Mouse (Mus musculus) kidney, postnatal 0 days (tissue): Measurements from ENCODE around the gene Baiap2l1. TPM values are rescaled to one million over a fixed set of nuclear protein-coding genes. Genes with fewer than 3 reads are reported as not detected.

Source experiments
- ATAC-seq: fragments of 200-750 bp; cut with Nextera tagmentation; replicated peaks from 2 replicates; pipeline ENCODE4 v1.8.0; 2017; ENCODE audit warnings: low read depth, moderate number of reproducible peaks, moderate TSS enrichment, moderate library complexity; ENCODE audit not compliant: low FRiP score
- DNase-seq: peaks from one replicate; pipeline ENCODE4 v3.0.0-alpha.2; 2016; ENCODE audit warnings: low spot score
- H3K27ac ChIP-seq: fragments of 300-500 bp; sonication (generic); 2 replicates; pipeline ENCODE4 v1.5.1; 2014; ENCODE audit warnings: mild to moderate bottlenecking
- H3K27me3 ChIP-seq: fragments of 300-500 bp; sonication (generic); 2 replicates; pipeline ENCODE4 v1.6.1; 2014; ENCODE audit warnings: low read length, mixed read lengths; ENCODE audit not compliant: insufficient read depth
- H3K36me3 ChIP-seq: fragments of 300-500 bp; sonication (generic); 2 replicates; pipeline ENCODE4 v1.6.1; 2014; ENCODE audit warnings: low read length, mixed read lengths; ENCODE audit not compliant: insufficient read depth
- H3K4me1 ChIP-seq: fragments of 300-500 bp; sonication (generic); replicated peaks from 2 replicates; pipeline ENCODE4 v1.6.1; 2014; ENCODE audit warnings: antibody characterized with exemption, low read length, mixed read lengths; ENCODE audit not compliant: insufficient read depth
- H3K4me2 ChIP-seq: fragments of 300-500 bp; sonication (generic); 2 replicates; pipeline ENCODE4 v1.6.1; 2014; ENCODE audit warnings: mild to moderate bottlenecking, low read length, moderate library complexity, mixed read lengths
- H3K4me3 ChIP-seq: fragments of 300-500 bp; sonication (generic); replicated peaks from 2 replicates; pipeline ENCODE4 v1.5.1; 2014; ENCODE audit warnings: low read depth, low read length
- H3K9ac ChIP-seq: fragments of 300-500 bp; sonication (generic); 2 replicates; pipeline ENCODE4 v1.6.1; 2014; ENCODE audit warnings: low read depth, low read length
- H3K9me3 ChIP-seq: fragments of 300-500 bp; sonication (generic); replicated peaks from 2 replicates; pipeline ENCODE4 v1.6.1; 2016; ENCODE audit warnings: low read length, inconsistent platforms, mixed read lengths
- CTCF ChIP-seq: IDR thresholded peaks from 2 replicates; pipeline ENCODE4 v1.5.1; 2016; ENCODE audit warnings: antibody characterized with exemption, low read depth, mild to moderate bottlenecking, moderate library complexity
- WGBS: fragments of 180-500 bp; shearing (Covaris S2); extraction: QIAGEN DNeasy Blood & Tissue Kit; methylation state at CpG from one replicate; pipeline ENCODE4 v1.1.7; 2014; 5-methylcytosine and 5-hydroxymethylcytosine counted together
- polyA plus RNA-seq: library from polyadenylated mRNA; unstranded; fragments of >200 nt; fragmentation: Nextera tagmentation; extraction: Ambion mirVana; gene quantifications from 2 replicates; pipeline ENCODE4 v1.2.1, GENCODE M21; 2015

Baiap2l1 gene
- 14.0 and 14.9 TPM in 2 replicates for polyA plus RNA-seq

- Histone ChIP-seq H3K4me3 (peak within 1 kb of the TSS; percentile 68), H3K27me3 (no peaks in the 10 kb centered on the region), H3K36me3 (no peaks in the 10 kb centered on the region), H3K9me3 (no peaks in the 10 kb centered on the region), H3K4me1 (peaks cover 8% of the 10 kb centered on the region; the same call in 1 of the 2 replicates), H3K9ac (peak within 1 kb of the TSS; percentile 60), H3K27ac (peak within 1 kb of the TSS; percentile 88), H3K4me2 (peak within 1 kb of the TSS; percentile 71)
- DNase-seq (peak; percentile 98), ATAC-seq (peak; percentile 98)
- peak; percentile 29; the same call in 1 of the 2 replicates for TF ChIP-seq CTCF
- WGBS: under 1% methylated on average over 60 of the region's 60 CpGs
Observed at GRCm38 (mm10) chr5:144357881-144358591, at the start of gene Baiap2l1. Gene Baiap2l1, minus strand, starts transcription at chr5:144358112.

GRCm38 (mm10) chr5:144406256-144406655 is 48.3 kb upstream of the Baiap2l1 start:
- H3K4me1 ChIP-seq: no peaks in the 10 kb centered on the region
- TF ChIP-seq CTCF: no peak
- DNase-seq (no peak), ATAC-seq (no peak)
- no peaks in the 10 kb centered on the region for H3K27me3 ChIP-seq
- 88% methylated on average over 11 of the region's 11 CpGs for WGBS
- H3K9ac ChIP-seq: no peak overlapping the region
- no peaks in the 10 kb centered on the region for H3K36me3 ChIP-seq
- H3K4me3 ChIP-seq: no peak overlapping the region
- H3K27ac ChIP-seq: no peak overlapping the region
- H3K9me3 ChIP-seq: no peaks in the 10 kb centered on the region
- no peak overlapping the region for H3K4me2 ChIP-seq

- no peak overlapping the region for H3K27ac ChIP-seq
- ATAC-seq (no peak), DNase-seq (no peak)
- H3K27me3 ChIP-seq: no peaks in the 10 kb centered on the region
- no peak overlapping the region for H3K4me2 ChIP-seq
- H3K4me1 ChIP-seq: no peaks in the 10 kb centered on the region
- no peak overlapping the region for H3K9ac ChIP-seq
- H3K4me3 ChIP-seq: no peak overlapping the region
- no peak for TF ChIP-seq CTCF
- no peaks in the 10 kb centered on the region for H3K36me3 ChIP-seq
- H3K9me3 ChIP-seq: no peaks in the 10 kb centered on the region
- WGBS: 55% methylated on average over 5 of the region's 5 CpGs
Observed at GRCm38 (mm10) chr5:144400821-144401220, 42.9 kb upstream of the Baiap2l1 start.

GRCm38 (mm10) chr5:144397566-144397965 is 39.7 kb upstream of the Baiap2l1 start:
- Histone ChIP-seq H3K4me1 (no peaks in the 10 kb centered on the region), H3K27me3 (no peaks in the 10 kb centered on the region), H3K4me3 (no peak overlapping the region), H3K27ac (no peak overlapping the region), H3K9ac (no peak overlapping the region), H3K4me2 (no peak overlapping the region), H3K9me3 (no peaks in the 10 kb centered on the region), H3K36me3 (no peaks in the 10 kb centered on the region)
- WGBS: 6% methylated on average over 6 of the region's 9 CpGs
- ATAC-seq: no peak
- DNase-seq: peak; percentile 8
- TF ChIP-seq CTCF: no peak

GRCm38 (mm10) chr5:144394142-144394541 is 36.2 kb upstream of the Baiap2l1 start:
- no peak for DNase-seq
- no peak overlapping the region for H3K4me3 ChIP-seq
- H3K9ac ChIP-seq: no peak overlapping the region
- H3K9me3 ChIP-seq: no peaks in the 10 kb centered on the region
- TF ChIP-seq CTCF: no peak
- no peaks in the 10 kb centered on the region for H3K4me1 ChIP-seq
- H3K4me2 ChIP-seq: no peak overlapping the region
- ATAC-seq: no peak
- no peaks in the 10 kb centered on the region for H3K36me3 ChIP-seq
- WGBS: 87% methylated on average over 2 of the region's 2 CpGs
- H3K27ac ChIP-seq: no peak overlapping the region
- no peaks in the 10 kb centered on the region for H3K27me3 ChIP-seq

- Histone ChIP-seq H3K9me3 (no peaks in the 10 kb centered on the region), H3K36me3 (no peaks in the 10 kb centered on the region), H3K4me2 (no peak overlapping the region), H3K4me3 (no peak overlapping the region), H3K27ac (no peak overlapping the region), H3K4me1 (no peaks in the 10 kb centered on the region), H3K27me3 (no peaks in the 10 kb centered on the region), H3K9ac (no peak overlapping the region)
- DNase-seq (peak; percentile 69), ATAC-seq (no peak)
- peak; percentile 83 for TF ChIP-seq CTCF
- 10% methylated on average over 6 of the region's 6 CpGs for WGBS
Observed at GRCm38 (mm10) chr5:144387851-144388250, 29.9 kb upstream of the Baiap2l1 start.
